Mouse (Mus musculus) midbrain, embryonic 13.5 days (tissue): ENCODE measurements around the gene Pla2r1. TPM values are rescaled to one million over a fixed set of nuclear protein-coding genes. Genes with fewer than 3 reads are reported as not detected.
A peak's percentile ranks its signal among the peaks of the same experiment; 100 is the strongest.

Experiments
- ATAC-seq: fragments of 200-750 bp; cut with Nextera tagmentation; 2 replicates; pipeline ENCODE4 v1.8.0; 2017; ENCODE audit warnings: mild to moderate bottlenecking, moderate TSS enrichment, moderate library complexity
- H3K27ac ChIP-seq: fragments of 300-500 bp; sonication (generic); 2 replicates; pipeline ENCODE4 v1.5.1; 2015; ENCODE audit warnings: inconsistent platforms, mild to moderate bottlenecking, moderate library complexity
- H3K27me3 ChIP-seq: fragments of 300-500 bp; sonication (generic); 2 replicates; pipeline ENCODE4 v1.6.1; 2015; ENCODE audit warnings: mild to moderate bottlenecking, inconsistent platforms
- H3K36me3 ChIP-seq: fragments of 300-500 bp; sonication (generic); 2 replicates; pipeline ENCODE4 v1.6.1; 2015; ENCODE audit warnings: mild to moderate bottlenecking, inconsistent platforms
- H3K4me1 ChIP-seq: fragments of 300-500 bp; sonication (generic); replicated peaks from 2 replicates; pipeline ENCODE4 v1.6.1; 2015; ENCODE audit warnings: inconsistent platforms
- H3K4me2 ChIP-seq: fragments of 300-500 bp; sonication (generic); replicated peaks from 2 replicates; pipeline ENCODE4 v1.6.1; 2015; ENCODE audit warnings: moderate library complexity, mild to moderate bottlenecking, inconsistent platforms
- H3K4me3 ChIP-seq: fragments of 300-500 bp; sonication (generic); replicated peaks from 2 replicates; pipeline ENCODE4 v1.5.1; 2015; ENCODE audit warnings: mild to moderate bottlenecking, inconsistent platforms
- H3K9ac ChIP-seq: fragments of 300-500 bp; sonication (generic); replicated peaks from 2 replicates; pipeline ENCODE4 v1.6.1; 2015; ENCODE audit warnings: mild to moderate bottlenecking, inconsistent platforms
- H3K9me3 ChIP-seq: fragments of 300-500 bp; sonication (generic); 2 replicates; pipeline ENCODE4 v1.6.1; 2016; ENCODE audit warnings: mild to moderate bottlenecking, inconsistent platforms
- WGBS: fragments of 180-500 bp; shearing (Covaris S2); methylation state at CpG from one replicate; pipeline ENCODE4 v1.1.7; 2015; 5-methylcytosine and 5-hydroxymethylcytosine counted together
- polyA plus RNA-seq: library from polyadenylated mRNA; unstranded; fragments of >200 nt; fragmentation: Nextera tagmentation; extraction: Ambion mirVana; gene quantifications from 2 replicates; pipeline ENCODE4 v1.2.1, GENCODE M21; 2015

Pla2r1 gene
- polyA plus RNA-seq, 1 experiment from 2014 or later = 0.42 TPM

DNA sequence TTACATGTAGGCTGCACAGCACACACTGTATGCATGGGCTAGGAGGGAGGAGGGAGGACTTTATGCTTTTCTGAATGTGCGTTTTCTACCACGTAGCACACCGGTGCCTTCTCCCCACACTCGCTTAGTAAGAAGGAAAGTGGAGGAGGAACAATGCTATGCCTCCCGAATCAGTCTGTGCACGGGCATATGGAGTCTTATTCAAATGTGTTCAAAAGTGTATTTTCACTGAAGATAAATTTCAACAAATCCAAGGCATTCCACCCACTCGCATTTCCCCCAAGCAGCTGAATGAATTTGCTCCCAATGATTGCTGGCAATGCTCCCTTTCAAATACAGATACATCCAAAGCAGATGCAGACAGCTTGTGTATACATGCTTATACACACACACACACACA is 73.2 kb downstream of the Pla2r1 start:
- H3K4me2 ChIP-seq = no peak overlapping the region
- H3K9ac ChIP-seq = no peak overlapping the region
- no peak overlapping the region for H3K27ac ChIP-seq
- WGBS = 89% methylated on average over 7 of the region's 7 CpGs
- ATAC-seq = no peak
- H3K9me3 ChIP-seq = no peaks in the 10 kb centered on the region
- H3K27me3 ChIP-seq = no peaks in the 10 kb centered on the region
- H3K4me3 ChIP-seq = no peak overlapping the region
- no peaks in the 10 kb centered on the region for H3K4me1 ChIP-seq
- H3K36me3 ChIP-seq = no peaks in the 10 kb centered on the region

DNA sequence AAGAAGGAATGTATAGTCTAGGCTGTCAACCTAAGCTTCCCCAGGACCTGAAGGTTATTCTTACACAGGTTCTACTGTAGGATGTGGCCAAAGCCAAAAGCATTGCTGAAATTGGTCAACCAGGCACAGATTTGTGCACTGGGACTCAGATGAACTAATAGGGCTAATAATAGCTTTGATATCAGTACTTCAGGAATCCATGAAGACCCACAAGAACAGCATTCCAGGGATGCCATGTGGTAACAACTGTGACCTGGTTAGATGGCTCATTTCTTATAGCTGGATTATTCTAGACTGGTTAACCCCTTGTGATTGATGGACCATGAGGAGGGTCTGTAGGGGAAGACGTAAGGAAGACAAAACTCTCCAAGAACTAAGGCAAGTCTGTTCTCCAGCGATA is 74.3 kb downstream of the Pla2r1 start:
- H3K4me3 ChIP-seq = no peak overlapping the region
- H3K27me3 ChIP-seq = no peaks in the 10 kb centered on the region
- no peak overlapping the region for H3K4me2 ChIP-seq
- no peak overlapping the region for H3K9ac ChIP-seq
- H3K9me3 ChIP-seq = no peaks in the 10 kb centered on the region
- no peaks in the 10 kb centered on the region for H3K36me3 ChIP-seq
- WGBS = 88% methylated on average over 2 of the region's 2 CpGs
- H3K27ac ChIP-seq = no peak overlapping the region
- ATAC-seq = no peak
- H3K4me1 ChIP-seq = no peaks in the 10 kb centered on the region

DNA sequence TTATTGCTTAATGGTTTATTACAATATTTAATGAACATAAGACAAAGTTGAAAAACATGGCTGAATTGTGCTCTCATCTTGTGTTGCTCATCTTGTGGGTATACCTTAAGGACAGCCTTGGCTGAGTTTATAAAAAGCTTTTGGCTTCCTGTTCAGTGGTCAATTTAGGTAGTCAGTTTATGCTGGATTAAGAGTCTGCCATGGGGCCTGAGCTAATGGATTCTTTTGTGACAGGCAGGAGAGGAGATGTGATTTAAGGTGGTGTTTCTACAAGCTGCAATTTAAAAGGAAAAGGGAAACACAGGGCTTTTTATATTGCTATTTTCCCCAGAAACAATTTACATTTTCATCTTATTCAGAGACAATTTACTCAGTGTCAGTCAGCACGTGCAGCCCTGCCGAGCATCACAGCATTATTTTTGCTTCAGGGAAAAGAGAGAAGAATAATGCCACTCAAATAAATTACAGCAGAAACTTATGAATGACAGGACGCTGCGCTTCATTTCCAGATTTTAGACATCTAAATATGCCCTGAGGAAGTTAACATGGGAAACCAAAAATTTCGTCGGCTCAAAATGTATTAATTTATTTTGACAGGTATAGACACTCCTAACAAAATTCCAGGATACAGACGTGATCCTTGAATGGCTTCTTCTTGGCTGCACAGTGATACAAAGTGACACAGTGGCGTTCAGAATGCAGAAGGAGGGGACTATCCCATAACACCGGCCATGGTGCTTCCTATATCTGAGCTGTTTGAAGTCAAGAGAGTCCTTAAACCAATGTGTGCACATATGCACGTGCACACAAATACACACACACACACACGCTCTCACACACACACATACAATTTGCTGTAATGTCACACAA is 84.0 kb downstream of the Pla2r1 start:
- H3K4me3 ChIP-seq = no peak overlapping the region
- 0 out of 2 replicates have a peak, but pooled peaks cover 2% of the 10 kb centered on the region for H3K4me1 ChIP-seq
- H3K27me3 ChIP-seq = no peaks in the 10 kb centered on the region
- 51% methylated on average over 11 of the region's 11 CpGs for WGBS
- H3K36me3 ChIP-seq = no peaks in the 10 kb centered on the region
- H3K27ac ChIP-seq = peak overlapping the region; percentile 52
- no peak overlapping the region for H3K9ac ChIP-seq
- no peaks in the 10 kb centered on the region for H3K9me3 ChIP-seq
- no peak overlapping the region for H3K4me2 ChIP-seq
- peak; percentile 65 for ATAC-seq

DNA sequence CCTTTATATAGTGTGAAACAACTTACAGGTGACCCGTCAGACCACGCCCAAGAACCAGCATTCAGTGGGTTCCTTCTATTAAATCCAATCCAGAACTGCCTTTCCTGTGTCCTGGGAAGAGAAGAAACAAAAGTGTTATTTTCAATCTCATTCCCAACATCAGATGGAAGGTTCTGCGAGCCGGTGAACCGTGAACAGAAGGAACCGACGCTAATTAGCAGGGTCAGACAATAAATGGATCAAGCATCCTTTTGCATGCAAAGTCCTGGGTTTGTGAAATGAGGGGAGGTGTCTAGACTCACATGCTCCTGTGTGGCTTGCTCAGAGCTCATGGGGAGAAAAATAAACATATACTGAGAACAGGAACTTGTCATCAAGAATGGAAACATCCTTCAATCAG is 100.7 kb downstream of the Pla2r1 start:
- H3K9ac ChIP-seq = no peak overlapping the region
- H3K36me3 ChIP-seq = no peaks in the 10 kb centered on the region
- no peak for ATAC-seq
- 81% methylated on average over 7 of the region's 7 CpGs for WGBS
- no peaks in the 10 kb centered on the region for H3K9me3 ChIP-seq
- no peak overlapping the region for H3K4me2 ChIP-seq
- no peak overlapping the region for H3K4me3 ChIP-seq
- H3K4me1 ChIP-seq = no peaks in the 10 kb centered on the region
- no peaks in the 10 kb centered on the region for H3K27me3 ChIP-seq
- H3K27ac ChIP-seq = no peak overlapping the region

DNA sequence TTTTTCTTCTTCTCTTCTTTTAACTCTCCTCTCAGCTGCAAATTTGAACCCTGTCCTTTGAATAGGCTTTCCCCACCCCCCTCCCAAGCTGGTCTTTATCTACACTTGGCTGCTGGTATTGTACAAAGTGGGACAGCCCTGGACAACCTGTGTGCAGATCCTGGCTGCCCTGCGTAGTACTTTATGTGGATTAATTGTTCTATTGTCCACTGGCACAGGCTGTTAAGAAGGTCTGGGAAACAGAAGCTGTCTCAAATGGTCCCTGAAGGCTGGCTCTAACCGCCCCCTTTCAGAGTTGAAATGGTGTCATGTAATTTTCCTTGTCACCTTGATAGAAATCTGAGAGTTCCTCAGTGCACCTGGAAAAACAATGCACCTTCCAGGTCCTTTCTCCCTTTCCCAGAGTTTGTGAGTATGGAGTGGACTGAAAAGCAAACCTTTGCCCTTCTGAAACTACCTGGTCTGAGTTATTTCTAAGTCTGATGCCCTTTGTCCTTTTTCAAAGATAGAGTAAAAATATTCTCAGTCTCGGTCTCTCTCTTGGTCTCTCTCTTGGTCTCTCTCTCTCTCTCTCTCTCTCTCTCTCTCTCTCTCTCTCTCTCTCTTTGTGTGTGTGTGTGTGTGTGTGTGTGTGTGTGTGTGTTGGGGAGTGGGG is 101.9 kb downstream of the Pla2r1 start:
- no peak overlapping the region for H3K4me3 ChIP-seq
- H3K9me3 ChIP-seq = no peaks in the 10 kb centered on the region
- no peaks in the 10 kb centered on the region for H3K36me3 ChIP-seq
- no peak overlapping the region for H3K9ac ChIP-seq
- no peak overlapping the region for H3K27ac ChIP-seq
- no peaks in the 10 kb centered on the region for H3K27me3 ChIP-seq
- H3K4me2 ChIP-seq = no peak overlapping the region
- 46% methylated on average over 3 of the region's 3 CpGs for WGBS
- no peaks in the 10 kb centered on the region for H3K4me1 ChIP-seq
- no peak for ATAC-seq

DNA sequence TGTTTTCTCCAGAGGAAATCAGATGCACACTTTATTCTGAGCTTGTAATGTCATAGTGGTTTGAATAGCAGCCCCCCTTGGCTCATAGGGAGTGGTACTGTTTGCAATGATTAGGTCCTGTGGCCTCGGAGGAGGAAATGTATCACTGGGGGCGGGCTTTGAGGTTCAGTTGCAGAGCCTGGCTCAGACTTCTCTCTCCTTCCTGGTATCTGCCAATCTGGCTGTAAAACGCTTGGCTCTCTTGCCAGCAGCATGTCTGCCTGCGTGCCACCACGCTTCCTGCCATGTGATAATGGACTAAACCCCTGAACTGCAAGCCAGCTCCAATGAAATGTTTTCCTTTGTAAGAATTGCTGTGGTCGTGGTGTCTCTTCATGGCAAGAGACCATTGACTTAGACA is 103.4 kb downstream of the Pla2r1 start:
- Histone ChIP-seq H3K36me3 (no peaks in the 10 kb centered on the region), H3K9ac (no peak overlapping the region), H3K9me3 (no peaks in the 10 kb centered on the region), H3K4me2 (no peak overlapping the region), H3K27ac (no peak overlapping the region), H3K4me1 (no peaks in the 10 kb centered on the region), H3K27me3 (no peaks in the 10 kb centered on the region), H3K4me3 (no peak overlapping the region)
- ATAC-seq = no peak
- WGBS = 81% methylated on average over 6 of the region's 6 CpGs

DNA sequence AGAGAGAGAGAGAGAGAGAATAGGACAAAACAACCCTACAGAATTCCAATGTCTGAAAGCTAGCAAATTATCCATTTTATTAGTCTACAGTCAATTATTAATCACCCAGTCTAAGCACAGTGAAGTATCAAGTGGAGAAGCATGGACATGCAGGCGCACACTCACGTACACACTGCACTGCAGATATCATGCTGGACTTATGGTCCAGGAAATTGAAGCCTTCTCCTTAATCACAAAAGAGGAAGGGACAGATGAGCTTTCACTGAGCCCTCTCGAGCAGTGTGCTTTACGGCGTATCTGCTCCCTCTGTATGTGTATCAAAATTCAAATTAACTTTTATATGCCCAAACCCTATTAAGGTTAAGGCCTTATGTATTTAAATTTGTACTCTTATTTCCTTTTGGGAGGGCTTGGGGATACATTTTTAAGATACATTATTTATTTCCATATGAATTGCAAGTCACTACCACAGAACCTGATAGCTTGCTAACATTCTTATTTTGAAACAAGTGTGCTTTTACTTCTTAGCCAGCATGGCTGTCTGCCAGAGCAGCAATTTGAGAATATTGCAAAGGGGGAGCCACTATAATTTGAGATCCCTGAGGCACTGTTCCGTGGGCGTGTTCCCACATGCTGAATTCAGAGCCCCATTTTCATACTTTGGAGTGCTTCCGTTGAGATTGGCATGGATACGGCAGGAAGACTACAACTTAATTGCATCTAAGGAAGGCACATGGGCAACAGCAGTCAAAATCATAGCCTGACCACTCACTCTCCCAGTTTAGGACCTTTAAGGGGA is 108.2 kb downstream of the Pla2r1 start:
- 84% methylated on average over 9 of the region's 9 CpGs for WGBS
- no peak for ATAC-seq

DNA sequence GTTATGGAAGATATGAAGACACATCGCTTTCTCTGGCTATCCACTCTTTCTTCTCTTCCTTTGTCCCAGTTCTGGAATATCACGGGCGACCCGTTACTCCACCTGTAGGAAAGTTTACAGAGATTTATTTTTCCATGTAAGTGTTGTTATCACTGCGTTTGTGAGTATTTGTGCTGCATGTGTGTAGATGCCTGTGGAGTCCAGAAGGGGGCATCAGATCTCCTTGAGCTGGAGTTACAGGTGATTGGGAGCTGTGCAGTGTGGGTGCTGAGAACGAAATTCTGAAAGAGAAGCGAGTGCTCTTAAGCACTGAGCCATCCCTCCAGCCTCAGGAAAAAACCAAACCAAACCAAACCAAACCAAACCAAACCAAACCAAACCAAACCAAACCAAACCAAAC is 109.8 kb downstream of the Pla2r1 start:
- 94% methylated on average over 7 of the region's 7 CpGs for WGBS

More for the DNA sequence above, 108.2 kb downstream of the Pla2r1 start:
- Histone ChIP-seq H3K4me2 (no peak overlapping the region), H3K9me3 (no peaks in the 10 kb centered on the region), H3K27ac (no peak overlapping the region), H3K27me3 (no peaks in the 10 kb centered on the region), H3K36me3 (no peaks in the 10 kb centered on the region), H3K4me3 (no peak overlapping the region), H3K4me1 (no peaks in the 10 kb centered on the region), H3K9ac (no peak overlapping the region)

DNA sequence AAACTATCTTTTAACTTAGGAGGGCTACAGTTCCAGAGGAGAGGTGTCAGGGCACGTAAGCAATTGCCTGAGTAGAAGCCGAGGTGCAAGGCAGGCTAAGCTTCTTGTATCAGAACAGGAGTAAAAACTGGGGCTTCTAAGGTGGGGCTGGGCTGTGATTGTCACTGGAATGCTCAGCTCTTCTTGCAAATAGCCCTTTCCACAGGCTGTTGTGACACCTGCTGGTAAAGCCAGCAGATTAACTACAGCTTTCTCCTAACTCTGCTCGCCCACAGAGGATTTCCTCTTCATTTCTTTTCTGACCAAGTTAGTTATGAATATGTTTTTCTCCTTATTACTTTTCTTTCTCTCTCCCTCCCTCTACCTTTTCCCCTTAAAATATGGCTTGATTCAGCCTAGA is 111.2 kb downstream of the Pla2r1 start:
- Histone ChIP-seq H3K9me3 (no peaks in the 10 kb centered on the region), H3K4me1 (no peaks in the 10 kb centered on the region), H3K27me3 (no peaks in the 10 kb centered on the region), H3K27ac (no peak overlapping the region), H3K4me2 (no peak overlapping the region), H3K36me3 (no peaks in the 10 kb centered on the region), H3K9ac (no peak overlapping the region), H3K4me3 (no peak overlapping the region)
- ATAC-seq = no peak
- WGBS = 24% methylated on average over 3 of the region's 3 CpGs

More for the DNA sequence above, 109.8 kb downstream of the Pla2r1 start:
- Histone ChIP-seq H3K9me3 (no peaks in the 10 kb centered on the region), H3K4me1 (no peaks in the 10 kb centered on the region), H3K27ac (no peak overlapping the region), H3K4me2 (no peak overlapping the region), H3K4me3 (no peak overlapping the region), H3K36me3 (no peaks in the 10 kb centered on the region), H3K9ac (no peak overlapping the region), H3K27me3 (no peaks in the 10 kb centered on the region)
- no peak for ATAC-seq

DNA sequence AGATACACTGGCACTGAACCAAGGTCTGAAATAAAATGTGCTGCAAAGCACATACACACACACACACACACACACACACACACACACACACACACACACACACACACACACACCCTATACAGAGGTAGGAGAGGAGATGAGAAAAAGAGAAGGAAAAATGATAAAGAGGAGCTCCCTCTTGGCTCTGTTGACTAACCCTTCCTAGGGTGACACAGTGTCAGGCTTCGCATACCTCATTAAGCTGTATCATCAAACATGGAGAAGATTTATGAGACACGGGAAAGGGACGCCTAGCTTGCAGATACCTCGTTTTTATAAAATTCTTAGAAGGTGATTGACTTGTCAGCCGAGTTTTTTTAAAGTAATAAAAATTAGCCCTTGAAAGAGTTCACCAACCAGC is 116.3 kb downstream of the Pla2r1 start:
- H3K27me3 ChIP-seq = no peaks in the 10 kb centered on the region
- H3K4me1 ChIP-seq = no peaks in the 10 kb centered on the region
- H3K4me3 ChIP-seq = no peak overlapping the region
- 88% methylated on average over 5 of the region's 5 CpGs for WGBS
- H3K27ac ChIP-seq = no peak overlapping the region
- no peak overlapping the region for H3K9ac ChIP-seq
- H3K36me3 ChIP-seq = no peaks in the 10 kb centered on the region
- no peak for ATAC-seq
- no peak overlapping the region for H3K4me2 ChIP-seq
- H3K9me3 ChIP-seq = no peaks in the 10 kb centered on the region

DNA sequence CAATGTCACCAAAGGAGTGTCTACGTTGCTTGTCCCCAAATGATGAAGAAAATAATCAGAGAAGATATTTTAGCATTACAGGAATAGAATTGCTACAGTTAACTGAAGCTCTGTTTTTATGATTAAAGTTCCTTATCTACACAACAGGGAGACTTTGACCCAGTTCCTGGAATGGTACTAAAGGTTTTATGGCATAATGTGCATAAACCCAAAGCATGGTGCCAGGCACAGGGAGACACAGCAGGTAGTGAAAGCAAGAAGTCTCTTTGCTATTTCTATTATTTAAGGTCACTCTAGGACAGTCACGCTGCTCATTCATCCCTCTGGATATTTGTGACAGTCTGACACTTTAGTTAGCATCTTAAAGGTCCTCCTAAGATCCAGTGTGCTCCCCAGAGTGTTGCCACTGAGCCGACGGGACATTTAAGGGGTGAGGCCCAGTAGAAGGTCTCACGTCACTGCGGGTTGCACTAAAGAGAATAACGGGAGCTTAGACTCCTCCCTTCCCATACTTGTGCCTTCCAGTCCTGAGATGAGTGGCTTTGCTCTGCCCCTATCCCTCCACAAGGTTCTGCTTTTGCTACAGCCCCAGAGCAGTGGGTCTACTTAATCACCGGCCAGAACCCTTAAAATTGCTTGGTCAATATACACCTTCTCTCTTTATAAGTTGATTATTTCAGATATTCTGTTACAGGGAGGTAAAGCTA is 122.6 kb downstream of the Pla2r1 start:
- Histone ChIP-seq H3K27ac (no peak overlapping the region), H3K36me3 (no peaks in the 10 kb centered on the region), H3K4me1 (no peaks in the 10 kb centered on the region), H3K27me3 (no peaks in the 10 kb centered on the region), H3K9ac (no peak overlapping the region), H3K4me3 (no peak overlapping the region), H3K9me3 (no peaks in the 10 kb centered on the region), H3K4me2 (no peak overlapping the region)
- 78% methylated on average over 8 of the region's 8 CpGs for WGBS
- ATAC-seq = no peak
